Mouse (Mus musculus) natural killer cell, adult 2 months (primary cell): ENCODE results near the gene Gm7137.
"Not testable (repeated sequence)": the region's sequence is repeated elsewhere in the genome, so short reads cannot be mapped to it uniquely, and the experiment has no call there.

Experiments used
- DNase-seq, 2 experiments: peaks; one replicate each; pipeline ENCODE4 v3.0.0; 2022; ENCODE audit warnings: low spot score in 2 of 2

Gene Gm7137

GRCm38 (mm10) chr10:77787876-77788275 lies at the start of gene Gm7137:
Gene Gm7137, minus strand, starts transcription at chr10:77788200.
- not testable (repeated sequence) for DNase-seq

GRCm38 (mm10) chr10:77835647-77836046 lies 47.6 kb upstream of the Gm7137 start, which contains the start of gene Krtap10-10:
Gene Krtap10-10, plus strand, starts transcription at chr10:77835947.
- no peak for DNase-seq

GRCm38 (mm10) chr10:77826951-77827350 lies 39.0 kb upstream of the Gm7137 start, which contains the start of gene Krtap10-4:
Gene Krtap10-4, minus strand, starts transcription at chr10:77827095.
- DNase-seq, result no peak

GRCm38 (mm10) chr10:77819203-77819602 lies 31.2 kb upstream of the Gm7137 start:
- DNase-seq, result no peak

- no peak for DNase-seq
Observed at GRCm38 (mm10) chr10:77818523-77818922, 30.5 kb upstream of the Gm7137 start.

- DNase-seq, result peak; percentile 28 to 38
Observed at GRCm38 (mm10) chr10:77815514-77815913, 27.5 kb upstream of the Gm7137 start.

- DNase-seq, result no peak
Observed at GRCm38 (mm10) chr10:77814382-77814781, 26.4 kb upstream of the Gm7137 start, which contains the start of gene Gm2696. Gene Gm2696, plus strand, starts transcription at chr10:77814682.

- DNase-seq, result no peak
Observed at GRCm38 (mm10) chr10:77811743-77812142, 23.7 kb upstream of the Gm7137 start, which contains the start of gene Gm9507. Gene Gm9507, minus strand, starts transcription at chr10:77811843.

GRCm38 (mm10) chr10:77804095-77804494 lies 16.1 kb upstream of the Gm7137 start:
- no peak for DNase-seq

- DNase-seq, result no peak
Observed at GRCm38 (mm10) chr10:77798921-77799508, 11.0 kb upstream of the Gm7137 start, which contains the start of gene Gm19668. Gene Gm19668, minus strand, starts transcription at chr10:77799133.

GRCm38 (mm10) chr10:77798164-77798920 lies 10.3 kb upstream of the Gm7137 start:
- DNase-seq, result not testable (repeated sequence)

GRCm38 (mm10) chr10:77797677-77798076 lies 9.7 kb upstream of the Gm7137 start:
- no peak for DNase-seq

GRCm38 (mm10) chr10:77794976-77795375 lies 7.0 kb upstream of the Gm7137 start, which contains the start of gene Gm9639:
Gene Gm9639, minus strand, starts transcription at chr10:77795076.
- DNase-seq, result no peak

- no peak for DNase-seq
Observed at GRCm38 (mm10) chr10:77788621-77789020, 621 bp upstream of the Gm7137 start.

GRCm38 (mm10) chr10:77783396-77783795 lies 4.6 kb downstream of the Gm7137 start:
- DNase-seq, result not testable (repeated sequence)

- DNase-seq, result not testable (repeated sequence)
Observed at GRCm38 (mm10) chr10:77782442-77782841, 5.6 kb downstream of the Gm7137 start, which contains the start of gene Gm3250. Gene Gm3250, minus strand, starts transcription at chr10:77782542.

- DNase-seq, result not testable (repeated sequence)
Observed at GRCm38 (mm10) chr10:77776844-77777243, 11.2 kb downstream of the Gm7137 start, which contains the start of gene Gm7138. Gene Gm7138, minus strand, starts transcription at chr10:77776944.

GRCm38 (mm10) chr10:77772142-77772541 lies 15.9 kb downstream of the Gm7137 start:
- DNase-seq, result not testable (repeated sequence)

GRCm38 (mm10) chr10:77771225-77771624 lies 16.8 kb downstream of the Gm7137 start, which contains the start of gene Gm3238:
Gene Gm3238, minus strand, starts transcription at chr10:77771325.
- not testable (repeated sequence) for DNase-seq

- no peak for DNase-seq
Observed at GRCm38 (mm10) chr10:77769727-77770126, 18.3 kb downstream of the Gm7137 start.

- DNase-seq, result not testable (repeated sequence)
Observed at GRCm38 (mm10) chr10:77759582-77759981, 28.4 kb downstream of the Gm7137 start, which contains the start of gene Gm3233. Gene Gm3233, minus strand, starts transcription at chr10:77759682.

- no peak for DNase-seq
Observed at GRCm38 (mm10) chr10:77753448-77753847, 34.6 kb downstream of the Gm7137 start.
